8 mouse cellular contexts compared by ENCODE assay signal in the genomic region with DNA sequence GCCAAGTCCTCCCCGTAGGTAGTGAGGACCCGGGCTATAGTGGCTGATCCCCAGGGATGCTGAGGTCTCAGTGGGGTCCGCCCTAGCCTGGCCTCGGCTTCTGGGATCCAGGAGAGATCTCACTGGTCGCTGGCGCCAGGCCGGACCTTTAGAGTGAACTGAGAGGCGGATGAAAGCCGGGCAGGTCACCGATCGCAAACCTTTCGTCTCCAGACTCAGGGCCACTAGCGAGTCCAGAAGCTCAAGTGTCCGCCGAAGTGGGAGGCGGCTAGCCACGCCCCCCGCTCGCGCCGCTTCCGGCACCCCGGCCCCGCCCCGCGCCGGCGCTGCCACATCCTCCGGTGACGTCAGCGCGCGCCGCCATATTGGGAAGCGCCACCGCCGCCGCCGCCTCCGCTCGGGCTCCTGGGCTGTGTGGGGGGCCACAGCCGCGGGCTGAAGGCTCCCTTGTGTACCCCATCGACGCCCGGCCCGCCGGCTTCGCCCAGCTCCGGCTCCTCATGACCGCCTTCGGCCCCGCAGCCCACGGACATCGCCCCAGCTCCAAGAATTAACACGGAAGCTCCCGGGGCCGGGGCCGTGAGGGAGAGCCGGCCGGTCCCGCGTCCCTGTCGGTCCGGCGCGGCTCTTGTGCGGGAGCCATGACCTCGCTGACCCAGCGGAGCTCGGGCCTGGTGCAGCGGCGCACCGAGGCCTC. TPM values are rescaled to one million over a fixed set of nuclear protein-coding genes. Genes with fewer than 3 reads are reported as not detected.
DNase-seq lines count a peak whose midpoint lies in the region; ATAC-seq and TF ChIP-seq lines count a peak whose summit lies in the region.

A gene (plus strand): TSS at position 360 of the 697 bp plus-strand sequence.

- peak; percentile 98 for ATAC-seq in forebrain, embryonic 13.5 days
- ATAC-seq in liver, postnatal 0 days, result peak; percentile 90
- peak; percentile 97 for ATAC-seq in neural tube, embryonic 14.5 days (ENCODE audit: low read depth)

- H3K27me3 ChIP-seq in E14TG2a.4 (ENCODE audit: insufficient read depth, low read length), result peaks cover 13% of the 10 kb centered on the region
- peaks cover 14% of the 10 kb centered on the region for H3K27me3 ChIP-seq in forebrain, embryonic 13.5 days
- 0 out of 2 replicates have a peak, but pooled peaks cover 2% of the 10 kb centered on the region for H3K27me3 ChIP-seq in liver, postnatal 0 days (ENCODE audit: insufficient read depth, low read length)
- H3K27me3 ChIP-seq in neural tube, embryonic 14.5 days (ENCODE audit: control insufficient read depth, insufficient read depth, low read length), result peaks cover 4% of the 10 kb centered on the region; the same call in 1 of the 2 replicates

- peak within 1 kb of the TSS; percentile 99 for H3K4me3 ChIP-seq in E14TG2a.4 (replicated peaks; ENCODE audit: low read length)
- H3K4me3 ChIP-seq in forebrain, embryonic 13.5 days, result peak within 1 kb of the TSS; percentile 99
- H3K4me3 ChIP-seq in liver, postnatal 0 days (ENCODE audit: low read depth, low read length), result peak within 1 kb of the TSS; percentile 93
- H3K4me3 ChIP-seq in neural tube, embryonic 14.5 days (ENCODE audit: low read depth, low read length), result peak within 1 kb of the TSS; percentile 100

- WGBS in forebrain, embryonic 13.5 days, result under 1% methylated on average over 43 of the region's 74 CpGs
- under 1% methylated on average over 74 of the region's 74 CpGs for WGBS in large intestine, adult 2 months
- WGBS in liver, postnatal 0 days (ENCODE audit: insufficient replicate concordance), result 0% methylated on average over 61 of the region's 74 CpGs
- under 1% methylated on average over 64 of the region's 74 CpGs for WGBS in neural tube, embryonic 14.5 days

- intact Hi-C loops in heart, postnatal 10 days (cut with DNase I), result loop anchor here (2.0 kb wide), 1 partner anchor 116 kb away; a partner anchor contains a TSS

- TF ChIP-seq EP300 in liver, postnatal 0 days (IDR thresholded peaks at IDR 0.05; ENCODE audit: low read depth), result no peak

- H3K27ac ChIP-seq in forebrain, embryonic 13.5 days, result peak within 1 kb of the TSS; percentile 92
- peak within 1 kb of the TSS; percentile 93 for H3K27ac ChIP-seq in liver, postnatal 0 days (ENCODE audit: low read depth)
- peak within 1 kb of the TSS; percentile 96 for H3K27ac ChIP-seq in neural tube, embryonic 14.5 days (ENCODE audit: low read depth, low read length)

- H3K9ac ChIP-seq in forebrain, embryonic 13.5 days, result peak within 1 kb of the TSS; percentile 96
- H3K9ac ChIP-seq in liver, postnatal 0 days (replicated peaks), result peak within 1 kb of the TSS; percentile 95
- H3K9ac ChIP-seq in neural tube, embryonic 14.5 days (replicated peaks; ENCODE audit: low read depth, low read length), result peak within 1 kb of the TSS; percentile 97

- H3K9me3 ChIP-seq in E14TG2a.4 (ENCODE audit: low read length), result no peaks in the 10 kb centered on the region
- H3K9me3 ChIP-seq in forebrain, embryonic 13.5 days (replicated peaks), result no peaks in the 10 kb centered on the region
- no peaks in the 10 kb centered on the region for H3K9me3 ChIP-seq in liver, postnatal 0 days (ENCODE audit: low read length)
- no peaks in the 10 kb centered on the region for H3K9me3 ChIP-seq in neural tube, embryonic 14.5 days (ENCODE audit: control insufficient read depth, low read length)

- DNase-seq in c-Kit-positive CD71-positive TER-119-positive erythroid progenitor cells, embryonic 14.5 days (ENCODE audit: low spot score), result peak; percentile 87
- DNase-seq in heart, postnatal 10 days, result peak; percentile 96 to 97
- peak; percentile 51 for DNase-seq in large intestine, adult 2 months (ENCODE audit: low read depth, low spot score)
- DNase-seq in liver, postnatal 0 days, result peak; percentile 97
- peak; percentile 99 for DNase-seq in testis, postnatal 10 days (ENCODE audit: low spot score)

- no peak for TF ChIP-seq CTCF in E14TG2a.4 (conservative IDR thresholded peaks at IDR 0.05; ENCODE audit: low read length)
- TF ChIP-seq CTCF in liver, postnatal 0 days (IDR thresholded peaks at IDR 0.05; ENCODE audit: low read depth), result no peak

- peak within 1 kb of the TSS; percentile 77 for H3K4me2 ChIP-seq in forebrain, embryonic 13.5 days
- peak within 1 kb of the TSS; percentile 97 for H3K4me2 ChIP-seq in liver, postnatal 0 days (ENCODE audit: low read depth, low read length)
- peak within 1 kb of the TSS; percentile 79 for H3K4me2 ChIP-seq in neural tube, embryonic 14.5 days (ENCODE audit: low read depth, low read length)

- peaks cover 40% of the 10 kb centered on the region for H3K4me1 ChIP-seq in E14TG2a.4 (replicated peaks; ENCODE audit: low read depth, low read length)
- peaks cover 25% of the 10 kb centered on the region for H3K4me1 ChIP-seq in forebrain, embryonic 13.5 days
- H3K4me1 ChIP-seq in liver, postnatal 0 days (ENCODE audit: insufficient read depth), result peaks cover 23% of the 10 kb centered on the region
- H3K4me1 ChIP-seq in neural tube, embryonic 14.5 days (ENCODE audit: control insufficient read depth, insufficient read depth, low read length), result peaks cover 21% of the 10 kb centered on the region; the same call in 1 of the 2 replicates

- peaks cover 21% of the 10 kb centered on the region for H3K36me3 ChIP-seq in E14TG2a.4 (ENCODE audit: insufficient read depth, low read length)
- H3K36me3 ChIP-seq in forebrain, embryonic 13.5 days (ENCODE audit: poor library complexity, severe bottlenecking), result peaks cover 4% of the 10 kb centered on the region; the same call in 1 of the 2 replicates
- H3K36me3 ChIP-seq in liver, postnatal 0 days (replicated peaks; ENCODE audit: insufficient read depth, low read length), result 0 out of 2 replicates have a peak, but pooled peaks cover 3% of the 10 kb centered on the region
- no peaks in the 10 kb centered on the region for H3K36me3 ChIP-seq in neural tube, embryonic 14.5 days (ENCODE audit: control insufficient read depth, insufficient read depth, low read length)

RNA-seq across cellular contexts. Expression of the gene that starts here (rescaled TPM):
- 62.4 and 63.8 TPM in 2 replicates for polyA plus RNA-seq in forebrain, embryonic 13.5 days (2015; fragmentation: Nextera tagmentation; extraction: Ambion mirVana)
- 10 to 100 TPM; 87.3 to 98.4 TPM for total RNA-seq in heart, postnatal 10 days (2021)
- polyA plus RNA-seq in large intestine, adult 2 months (2012; rRNA removed), result 65.3 and 80.4 TPM in 2 replicates
- 35.8 and 37.2 TPM in 2 replicates for polyA plus RNA-seq in liver, postnatal 0 days (2015; fragmentation: Nextera tagmentation; extraction: Ambion mirVana)
- 92.0 and 102 TPM in 2 replicates for polyA plus RNA-seq in neural tube, embryonic 14.5 days (2014; fragmentation: Nextera tagmentation; extraction: Ambion mirVana)

Comparison
In these comparisons a context has a peak if more than half of its experiments do, and no peak if none do; other contexts are left out.
1. Peak in every context shown above with its lines: DNase-seq, ATAC-seq, H3K4me3 ChIP-seq and H3K27ac ChIP-seq.